Mouse (Mus musculus) hindbrain, postnatal 0 days (tissue): ENCODE results near the gene Rin1. TPM values are rescaled to one million over a fixed set of nuclear protein-coding genes. Genes with fewer than 3 reads are reported as not detected.

Experiments
- ATAC-seq: fragments of 200-750 bp; cut with Nextera tagmentation; 2 replicates; pipeline ENCODE4 v1.8.0; 2017; ENCODE audit warnings: mild to moderate bottlenecking, moderate TSS enrichment, moderate library complexity
- DNase-seq: peaks from one replicate; pipeline ENCODE4 v3.0.0-alpha.2; 2015; ENCODE audit warnings: low spot score
- H3K27ac ChIP-seq: fragments of 300-500 bp; sonication (generic); 2 replicates; pipeline ENCODE4 v1.5.1; 2014; ENCODE audit warnings: mild to moderate bottlenecking
- H3K27me3 ChIP-seq: fragments of 300-500 bp; sonication (generic); 2 replicates; pipeline ENCODE4 v1.6.1; 2014; ENCODE audit warnings: low read length, mixed read lengths; ENCODE audit not compliant: insufficient read depth
- H3K36me3 ChIP-seq: fragments of 300-500 bp; sonication (generic); 2 replicates; pipeline ENCODE4 v1.6.1; 2014; ENCODE audit warnings: low read length, mixed read lengths; ENCODE audit not compliant: insufficient read depth
- H3K4me1 ChIP-seq: fragments of 300-500 bp; sonication (generic); 2 replicates; pipeline ENCODE4 v1.6.1; 2014; ENCODE audit warnings: antibody characterized with exemption, low read length, mixed read lengths; ENCODE audit not compliant: insufficient read depth
- H3K4me2 ChIP-seq: fragments of 300-500 bp; sonication (generic); 2 replicates; pipeline ENCODE4 v1.6.1; 2014; ENCODE audit warnings: low read depth, mild to moderate bottlenecking, low read length, moderate library complexity, mixed read lengths
- H3K4me3 ChIP-seq: fragments of 300-500 bp; sonication (generic); 2 replicates; pipeline ENCODE4 v1.5.1; 2014; ENCODE audit warnings: low read length
- H3K9ac ChIP-seq: fragments of 300-500 bp; sonication (generic); replicated peaks from 2 replicates; pipeline ENCODE4 v1.6.1; 2014; ENCODE audit warnings: mild to moderate bottlenecking, low read length, moderate library complexity, mixed read lengths
- H3K9me3 ChIP-seq: fragments of 300-500 bp; sonication (generic); 2 replicates; pipeline ENCODE4 v1.6.1; 2016; ENCODE audit warnings: low read length, mixed read lengths
- CTCF ChIP-seq: IDR thresholded peaks from 2 replicates; pipeline ENCODE4 v1.5.1; 2016; ENCODE audit warnings: antibody characterized with exemption, control low read depth, low read depth
- WGBS: fragments of 180-500 bp; shearing (Covaris S2); extraction: QIAGEN DNeasy Blood & Tissue Kit; methylation state at CpG from one replicate; pipeline ENCODE4 v1.1.7; 2014; 5-methylcytosine and 5-hydroxymethylcytosine counted together
- polyA plus RNA-seq: library from polyadenylated mRNA; unstranded; fragments of >200 nt; fragmentation: Nextera tagmentation; extraction: Ambion mirVana; gene quantifications from 2 replicates; pipeline ENCODE4 v1.2.1, GENCODE M21; 2015
- total RNA-seq: library from RNA; depleted of rRNA; stranded (reverse); fragments of >200 nt; gene quantifications from 2 replicates; pipeline ENCODE4 v1.2.3, GENCODE M21; 2014; rRNA removed

Gene Rin1
- total and polyA plus RNA-seq, 2 experiments from 2014 or later = 0.86 to 2.0 TPM

DNA sequence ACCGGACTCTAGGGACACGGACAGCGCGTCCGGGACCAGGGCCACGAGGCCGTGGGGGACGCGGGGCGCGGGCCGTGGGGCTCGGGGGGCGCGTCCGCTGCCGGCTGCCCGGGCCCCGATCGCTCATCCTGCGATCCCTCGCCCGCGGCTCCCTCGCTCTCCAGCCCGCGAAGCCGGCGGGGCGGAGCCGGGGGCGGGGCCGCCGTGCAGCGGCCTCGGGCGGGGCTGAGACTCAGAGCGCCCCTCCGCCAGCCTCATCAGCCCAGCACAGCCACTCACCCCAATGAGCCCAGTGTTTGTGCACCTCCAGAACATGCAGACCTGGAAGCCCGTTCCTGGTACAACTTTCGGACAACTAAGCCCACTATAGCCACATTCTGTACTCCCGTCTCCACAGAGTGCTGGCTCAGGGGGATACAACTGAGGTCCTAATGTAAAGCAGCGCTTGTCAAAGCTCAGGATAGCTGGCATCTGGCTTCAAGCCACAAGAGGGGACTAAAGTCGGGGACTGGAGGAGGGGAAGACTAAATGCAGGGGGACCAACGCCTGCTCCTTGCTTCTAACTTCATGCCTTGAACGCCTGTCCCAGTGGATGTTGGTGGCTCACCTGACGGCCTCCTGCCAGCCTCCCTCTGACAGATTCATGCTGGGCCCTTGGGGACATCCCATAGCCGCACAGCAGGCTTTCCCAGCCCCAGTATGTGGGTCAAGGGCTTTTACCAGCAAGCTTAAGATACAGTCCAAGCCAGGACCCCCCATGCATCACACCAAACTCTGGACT, 48.3 kb downstream of the Rin1 start, which contains the start of gene Cnih2:
Cnih2 (minus strand) TSS at position 159 of the 781 bp plus-strand sequence.
- peaks cover 37% of the 10 kb centered on the region for H3K4me1 ChIP-seq

DNA sequence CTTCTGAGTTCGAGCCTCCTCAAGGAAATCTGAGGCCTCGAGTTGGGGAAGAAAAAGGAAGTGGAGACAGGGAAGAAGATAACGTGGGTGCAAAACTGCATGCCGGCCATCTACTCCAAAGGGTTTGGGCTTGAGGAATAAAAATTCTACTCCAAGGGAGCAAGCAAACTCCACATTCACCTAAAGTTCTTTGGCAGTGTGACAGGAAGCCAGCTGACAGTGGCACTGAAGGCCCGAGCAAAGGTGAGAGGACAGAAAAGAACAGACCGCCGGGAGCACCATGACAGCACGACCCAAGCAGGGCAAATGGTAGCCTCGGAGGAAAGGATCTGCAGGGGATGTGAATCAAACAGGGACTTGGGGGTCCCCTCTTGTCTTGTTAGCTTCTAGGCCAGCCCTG, 55.8 kb downstream of the Rin1 start:
- H3K27ac ChIP-seq = peak overlapping the region; percentile 97
- DNase-seq (no peak), ATAC-seq (no peak)
- H3K4me3 ChIP-seq = peak overlapping the region; percentile 69
- H3K9me3 ChIP-seq = no peaks in the 10 kb centered on the region
- H3K36me3 ChIP-seq = peaks cover 65% of the 10 kb centered on the region
- peak overlapping the region; percentile 94 for H3K4me2 ChIP-seq
- H3K4me1 ChIP-seq = 0 out of 2 replicates have a peak, but pooled peaks cover 5% of the 10 kb centered on the region
- no peaks in the 10 kb centered on the region for H3K27me3 ChIP-seq
- TF ChIP-seq CTCF = no peak
- peak overlapping the region; percentile 86 for H3K9ac ChIP-seq
- WGBS = 18% methylated on average over 9 of the region's 9 CpGs

More for the DNA sequence above, 48.3 kb downstream of the Rin1 start, which contains the start of gene Cnih2:
- peak within 1 kb of the TSS; percentile 85 for H3K4me2 ChIP-seq
- H3K36me3 ChIP-seq = peaks cover 33% of the 10 kb centered on the region; the same call in 1 of the 2 replicates
- peak within 1 kb of the TSS; percentile 94 for H3K9ac ChIP-seq
- H3K9me3 ChIP-seq = no peaks in the 10 kb centered on the region
- ATAC-seq = peak; percentile 60
- H3K27ac ChIP-seq = peak within 1 kb of the TSS; percentile 94
- peak; percentile 88 for DNase-seq
- H3K4me3 ChIP-seq = peak within 1 kb of the TSS; percentile 80
- 2% methylated on average over 44 of the region's 48 CpGs for WGBS
- TF ChIP-seq CTCF = no peak
- H3K27me3 ChIP-seq = no peaks in the 10 kb centered on the region

Other genes with a start within 250 kb of the Rin1 start
- gene Gm21992, start 238.9 kb upstream of the Rin1 start, total RNA-seq = 6.9 and 9.8 TPM in 2 replicates
- 11.9 and 19.8 TPM in 2 replicates for gene Gm21992, start 238.9 kb upstream of the Rin1 start, polyA plus RNA-seq
- gene Rbm14, start 238.8 kb upstream of the Rin1 start, total RNA-seq = 40.1 and 45.6 TPM in 2 replicates
- 37.5 TPM in 2 replicates for gene Rbm14, start 238.8 kb upstream of the Rin1 start, polyA plus RNA-seq
- gene Ccs, start 211.1 kb upstream of the Rin1 start, total RNA-seq = 21.2 and 32.0 TPM in 2 replicates
- 48.4 and 51.1 TPM in 2 replicates for gene Ccs, start 211.1 kb upstream of the Rin1 start, polyA plus RNA-seq
- gene Ccdc87, start 211.1 kb upstream of the Rin1 start, total RNA-seq = 0.72 and 0.89 TPM in 2 replicates
- gene Ccdc87, start 211.1 kb upstream of the Rin1 start, polyA plus RNA-seq = 0.71 and 0.83 TPM in 2 replicates
- 80.2 and 147 TPM in 2 replicates for gene Ctsf, start 195.4 kb upstream of the Rin1 start, total RNA-seq
- gene Ctsf, start 195.4 kb upstream of the Rin1 start, polyA plus RNA-seq = 98.2 and 106 TPM in 2 replicates
- gene Actn3, start 172.6 kb upstream of the Rin1 start, total RNA-seq = 6.8 and 8.4 TPM in 2 replicates
- 3.8 and 3.9 TPM in 2 replicates for gene Actn3, start 172.6 kb upstream of the Rin1 start, polyA plus RNA-seq
- 29.1 and 30.7 TPM in 2 replicates for gene Zdhhc24, start 171.8 kb upstream of the Rin1 start, total RNA-seq
- 17.4 and 20.9 TPM in 2 replicates for gene Zdhhc24, start 171.8 kb upstream of the Rin1 start, polyA plus RNA-seq
- gene Bbs1, start 143.9 kb upstream of the Rin1 start, total RNA-seq = 17.9 and 37.6 TPM in 2 replicates
- 7.3 and 9.1 TPM in 2 replicates for gene Bbs1, start 143.9 kb upstream of the Rin1 start, polyA plus RNA-seq
- gene Dpp3, start 122.2 kb upstream of the Rin1 start, total RNA-seq = 94.0 and 111 TPM in 2 replicates
- gene Dpp3, start 122.2 kb upstream of the Rin1 start, polyA plus RNA-seq = 78.3 and 79.2 TPM in 2 replicates
- 11.9 and 13.4 TPM in 2 replicates for gene Peli3, start 107.4 kb upstream of the Rin1 start, total RNA-seq
- 8.1 and 8.6 TPM in 2 replicates for gene Peli3, start 107.4 kb upstream of the Rin1 start, polyA plus RNA-seq
- 83.5 and 90.4 TPM in 2 replicates for gene Mrpl11, start 88.3 kb upstream of the Rin1 start, total RNA-seq
- 138 and 139 TPM in 2 replicates for gene Mrpl11, start 88.3 kb upstream of the Rin1 start, polyA plus RNA-seq
- 1.9 and 3.0 TPM in 2 replicates for gene Npas4, start 60.2 kb upstream of the Rin1 start, total RNA-seq
- 0.13 and 0.20 TPM in 2 replicates for gene Npas4, start 60.2 kb upstream of the Rin1 start, polyA plus RNA-seq
- 13.9 and 22.5 TPM in 2 replicates for gene Slc29a2, start 26.6 kb upstream of the Rin1 start, total RNA-seq
- gene Slc29a2, start 26.6 kb upstream of the Rin1 start, polyA plus RNA-seq = 15.5 and 16.3 TPM in 2 replicates
- gene B4gat1, start 11.7 kb upstream of the Rin1 start, total RNA-seq = 166 and 178 TPM in 2 replicates
- 166 and 174 TPM in 2 replicates for gene B4gat1, start 11.7 kb upstream of the Rin1 start, polyA plus RNA-seq
- gene AC124502.3, start 11.6 kb upstream of the Rin1 start, total RNA-seq = 4.5 and 8.5 TPM in 2 replicates
- gene AC124502.3, start 11.6 kb upstream of the Rin1 start, polyA plus RNA-seq = 2.4 and 3.0 TPM in 2 replicates
- 5.0 and 5.5 TPM in 2 replicates for gene Brms1, start 9.1 kb upstream of the Rin1 start, total RNA-seq
- gene Brms1, start 9.1 kb upstream of the Rin1 start, polyA plus RNA-seq = 22.5 and 22.6 TPM in 2 replicates
- 15.4 and 16.4 TPM in 2 replicates for gene Cd248, start 17.6 kb downstream of the Rin1 start, total RNA-seq
- gene Cd248, start 17.6 kb downstream of the Rin1 start, polyA plus RNA-seq = 10.7 and 12.5 TPM in 2 replicates
- 68.9 and 76.6 TPM in 2 replicates for gene Tmem151a, start 35.0 kb downstream of the Rin1 start, total RNA-seq
- gene Tmem151a, start 35.0 kb downstream of the Rin1 start, polyA plus RNA-seq = 61.0 and 71.5 TPM in 2 replicates
- 59.7 and 69.0 TPM in 2 replicates for gene Yif1a, start 38.1 kb downstream of the Rin1 start, total RNA-seq
- gene Yif1a, start 38.1 kb downstream of the Rin1 start, polyA plus RNA-seq = 66.6 and 68.0 TPM in 2 replicates
- gene Cnih2, start 48.0 kb downstream of the Rin1 start, total RNA-seq = 549 and 573 TPM in 2 replicates
- 358 and 397 TPM in 2 replicates for gene Cnih2, start 48.0 kb downstream of the Rin1 start, polyA plus RNA-seq
- 272 and 291 TPM in 2 replicates for gene Rab1b, start 56.6 kb downstream of the Rin1 start, total RNA-seq
- 229 and 230 TPM in 2 replicates for gene Rab1b, start 56.6 kb downstream of the Rin1 start, polyA plus RNA-seq
- 191 and 227 TPM in 2 replicates for gene Klc2, start 68.1 kb downstream of the Rin1 start, total RNA-seq
- gene Klc2, start 68.1 kb downstream of the Rin1 start, polyA plus RNA-seq = 75.6 and 76.6 TPM in 2 replicates
- 60.3 and 63.6 TPM in 2 replicates for gene Pacs1, start 222.6 kb downstream of the Rin1 start, total RNA-seq
- gene Pacs1, start 222.6 kb downstream of the Rin1 start, polyA plus RNA-seq = 33.1 and 41.0 TPM in 2 replicates
- 266 and 341 TPM in 2 replicates for gene Sf3b2, start 245.0 kb downstream of the Rin1 start, total RNA-seq
- 322 and 334 TPM in 2 replicates for gene Sf3b2, start 245.0 kb downstream of the Rin1 start, polyA plus RNA-seq
- gene Gal3st3, start 247.8 kb downstream of the Rin1 start, total RNA-seq = 25.0 and 27.3 TPM in 2 replicates
- gene Gal3st3, start 247.8 kb downstream of the Rin1 start, polyA plus RNA-seq = 26.9 and 31.9 TPM in 2 replicates